Mouse (Mus musculus) heart, adult 8-10 months (tissue): ENCODE results near the gene Mapkap1. TPM values are rescaled to one million over a fixed set of nuclear protein-coding genes. Genes with fewer than 3 reads are reported as not detected.

Experiments used
- DNase-seq: peaks from one replicate; pipeline ENCODE4 v3.0.0; 2022; ENCODE audit warnings: low spot score
- total RNA-seq, 4 experiments: library from RNA; stranded (reverse); gene quantifications; 2 replicates each; pipeline ENCODE4 v1.2.4; 2022

Gene Mapkap1
- total RNA-seq = 10 to 100 TPM; 60.5 to 73.6 (median 68.7) TPM

- DNase-seq = peak; percentile 98
Observed at GRCm38 (mm10) chr2:34406601-34407464, at the start of gene Mapkap1. Gene Mapkap1 (plus strand): TSS chr2:34406771.

GRCm38 (mm10) chr2:34363678-34364077 lies 42.9 kb upstream of the Mapkap1 start:
- DNase-seq = no peak

DNA sequence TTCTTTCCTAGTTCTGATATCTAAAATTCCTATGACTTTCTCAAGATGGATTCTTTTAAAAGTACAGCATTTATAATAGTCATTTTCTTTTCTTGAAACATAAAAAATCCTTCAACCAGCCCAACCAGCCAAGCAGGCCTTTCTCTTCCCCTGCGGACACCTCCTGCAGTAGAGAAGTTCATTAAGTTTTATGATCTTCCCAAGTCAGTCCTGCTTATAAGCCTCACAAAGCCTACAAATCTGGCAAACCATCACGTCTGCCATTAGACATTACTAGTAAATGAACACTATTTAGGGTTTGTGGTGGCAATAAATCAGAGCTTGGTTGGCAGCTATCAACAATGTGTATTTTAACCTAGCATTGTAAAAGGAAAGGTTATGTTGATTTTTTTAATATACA lies 39.5 kb upstream of the Mapkap1 start:
- no peak for DNase-seq

- no peak for DNase-seq
Observed at GRCm38 (mm10) chr2:34368396-34368795, 38.2 kb upstream of the Mapkap1 start.

- no peak for DNase-seq
Observed at GRCm38 (mm10) chr2:34370349-34370724, 36.2 kb upstream of the Mapkap1 start.

GRCm38 (mm10) chr2:34370725-34371440 lies 35.7 kb upstream of the Mapkap1 start:
- DNase-seq = peak; percentile 21

GRCm38 (mm10) chr2:34371441-34372304 lies 34.9 kb upstream of the Mapkap1 start:
- no peak for DNase-seq

GRCm38 (mm10) chr2:34372305-34373301 lies 34.0 kb upstream of the Mapkap1 start, which contains the start of gene Pbx3:
Gene Pbx3 (minus strand): TSS chr2:34373142.
- DNase-seq = peak; percentile 92

- DNase-seq = no peak
Observed at GRCm38 (mm10) chr2:34373886-34374285, 32.7 kb upstream of the Mapkap1 start.

DNA sequence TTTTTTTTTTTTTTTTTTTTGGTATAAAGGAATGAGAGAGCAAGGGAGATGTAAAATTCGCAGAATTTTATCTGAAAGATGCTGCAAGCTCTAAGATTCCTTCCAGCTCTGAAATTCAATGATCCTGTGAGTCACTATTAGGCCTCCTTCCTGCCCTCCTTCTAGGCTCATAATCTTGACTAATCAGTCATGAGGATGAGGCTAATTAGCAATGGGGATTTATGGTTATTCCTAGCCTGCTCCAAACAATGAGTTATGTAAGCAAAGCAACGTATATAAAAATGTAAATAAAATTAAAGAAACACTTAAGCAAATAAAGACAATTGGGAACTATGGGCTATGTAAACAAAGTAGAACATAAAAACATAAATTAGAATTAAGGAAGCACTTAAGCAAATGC lies 32.2 kb upstream of the Mapkap1 start:
- no peak for DNase-seq

- no peak for DNase-seq
Observed at GRCm38 (mm10) chr2:34378930-34379329, 27.6 kb upstream of the Mapkap1 start.

DNA sequence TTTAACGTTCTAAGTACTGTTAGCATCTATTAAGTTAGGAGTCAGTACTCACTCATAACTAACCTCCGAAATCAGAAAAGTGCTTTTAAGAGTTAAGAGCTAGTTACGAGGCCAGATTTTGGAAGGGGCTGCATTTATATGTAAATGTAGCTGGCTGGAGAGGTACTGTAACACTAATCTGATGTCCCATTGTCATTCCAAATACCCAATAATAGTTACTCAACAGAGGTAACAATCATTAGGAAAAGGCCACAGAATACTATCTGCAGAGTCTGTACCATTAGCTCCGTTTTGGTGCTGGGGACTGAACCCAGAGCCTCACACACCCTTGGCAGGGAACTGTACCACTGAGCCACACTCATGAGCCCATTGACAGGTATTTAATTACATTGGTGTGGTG lies 7.0 kb upstream of the Mapkap1 start:
- no peak for DNase-seq

GRCm38 (mm10) chr2:34407596-34407995 lies 1.0 kb downstream of the Mapkap1 start:
- DNase-seq = no peak

GRCm38 (mm10) chr2:34408341-34408740 lies 1.8 kb downstream of the Mapkap1 start:
- DNase-seq = no peak

DNA sequence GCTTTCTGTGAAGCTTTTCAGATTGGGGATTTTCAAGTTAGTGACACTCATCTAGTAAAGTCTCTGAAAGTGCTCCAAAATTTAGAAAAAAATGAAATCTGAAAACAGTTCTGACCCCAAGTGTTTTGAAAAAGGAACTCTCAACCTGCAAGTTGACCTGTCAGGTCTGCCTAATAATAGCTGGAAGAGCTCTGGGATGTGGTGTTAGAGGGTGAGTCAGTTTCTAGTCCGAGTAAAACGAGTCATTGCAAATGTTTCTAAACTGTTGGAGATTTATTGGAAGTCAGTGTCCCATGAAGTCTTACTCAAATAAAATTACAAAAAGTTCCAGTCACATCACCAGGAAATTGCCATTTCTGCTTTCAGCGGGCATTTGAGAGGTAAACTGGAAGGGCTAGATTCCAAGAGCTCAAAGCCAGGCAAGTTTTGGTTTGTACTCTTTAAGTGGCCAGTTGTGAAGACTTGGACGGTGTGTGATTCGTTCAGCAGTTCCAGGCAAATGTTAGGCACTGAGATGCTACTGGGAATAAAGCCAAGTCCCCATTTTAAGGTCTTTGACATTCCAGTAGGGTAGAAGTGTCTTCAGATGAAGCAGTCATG lies 3.3 kb downstream of the Mapkap1 start:
- no peak for DNase-seq

DNA sequence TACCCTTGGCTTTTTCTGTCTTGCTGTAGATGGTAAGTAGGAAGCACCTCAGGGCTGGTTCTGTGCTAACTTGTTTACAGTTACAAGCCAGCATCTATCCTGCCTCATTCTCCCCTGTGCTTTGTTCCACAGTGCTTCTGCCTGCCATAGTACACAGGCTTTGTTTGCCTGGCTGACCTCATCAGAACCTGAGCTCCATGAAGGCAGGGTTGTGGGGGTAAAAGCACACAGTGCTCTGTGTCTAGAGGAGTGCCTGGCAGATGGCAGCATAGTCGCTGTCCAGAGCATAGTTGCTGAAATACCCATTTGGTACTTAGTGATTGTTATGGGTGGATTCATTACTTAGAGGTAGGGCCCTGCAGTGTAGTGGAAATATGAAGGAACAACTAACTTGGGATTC lies 13.7 kb downstream of the Mapkap1 start:
- DNase-seq = no peak

DNA sequence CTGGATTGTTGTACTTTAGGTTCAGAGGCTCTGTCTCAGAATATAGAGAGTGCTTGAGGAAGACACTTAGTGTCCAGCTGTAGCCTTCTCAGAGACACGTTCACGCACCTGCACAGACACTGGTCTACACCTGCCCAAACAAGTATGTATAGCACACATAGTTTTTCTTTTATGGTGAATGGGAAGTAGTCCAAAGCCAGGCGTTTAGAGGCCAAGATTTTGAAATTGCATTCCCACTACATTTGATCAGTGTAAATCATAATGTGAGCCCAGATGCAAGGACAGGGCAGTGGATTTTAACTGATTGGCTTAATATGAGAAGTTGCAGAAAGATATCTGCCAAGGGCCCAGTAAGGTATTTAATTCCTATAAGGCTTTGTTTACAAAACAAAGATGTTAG lies 17.6 kb downstream of the Mapkap1 start:
- no peak for DNase-seq

- no peak for DNase-seq
Observed at GRCm38 (mm10) chr2:34425573-34426223, 19.1 kb downstream of the Mapkap1 start.

DNA sequence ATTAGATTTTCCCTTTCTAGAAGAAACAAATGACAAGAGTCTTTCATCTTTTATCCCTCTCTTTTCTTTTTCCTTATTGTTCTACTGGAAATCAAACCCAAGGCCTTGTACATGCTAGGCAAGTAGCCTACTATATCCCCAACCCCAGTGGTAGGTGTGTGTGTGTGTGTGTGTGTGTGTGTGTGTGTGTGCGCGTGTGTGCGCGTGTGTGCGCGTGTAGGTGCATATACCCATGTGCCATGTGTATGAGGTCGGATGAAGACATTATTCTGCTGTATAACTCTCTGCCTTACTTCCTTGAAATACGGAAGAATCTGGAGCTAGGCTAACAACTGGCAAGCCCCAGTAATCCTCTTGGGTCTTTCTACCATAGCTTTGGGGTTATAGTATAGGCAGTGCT lies 24.1 kb downstream of the Mapkap1 start:
- no peak for DNase-seq
